Mouse (Mus musculus) hindbrain, embryonic 11.5 days (tissue): ENCODE data around the gene Ccdc24. TPM values are rescaled to one million over a fixed set of nuclear protein-coding genes. Genes with fewer than 3 reads are reported as not detected.

Experiments used
- ATAC-seq: fragments of 200-750 bp; cut with Nextera tagmentation; 2 replicates; pipeline ENCODE4 v1.8.0; 2017; ENCODE audit warnings: mild to moderate bottlenecking, moderate TSS enrichment, moderate library complexity; ENCODE audit not compliant: low FRiP score
- DNase-seq: peaks from one replicate; pipeline ENCODE4 v3.0.0-alpha.2; 2015; ENCODE audit warnings: low spot score
- H3K27ac ChIP-seq: fragments of 300-500 bp; sonication (generic); 2 replicates; pipeline ENCODE4 v1.5.1; 2014; ENCODE audit warnings: mild to moderate bottlenecking, low read depth, low read length
- H3K27me3 ChIP-seq: fragments of 300-500 bp; sonication (generic); 2 replicates; pipeline ENCODE4 v1.6.1; 2014; ENCODE audit warnings: mild to moderate bottlenecking, low read length, moderate library complexity, mixed read lengths; ENCODE audit not compliant: control insufficient read depth, insufficient read depth
- H3K36me3 ChIP-seq: fragments of 300-500 bp; sonication (generic); 2 replicates; pipeline ENCODE4 v1.6.1; 2014; ENCODE audit warnings: mild to moderate bottlenecking, low read length, moderate library complexity, mixed read lengths; ENCODE audit not compliant: control insufficient read depth, insufficient read depth
- H3K4me1 ChIP-seq: fragments of 300-500 bp; sonication (generic); replicated peaks from 2 replicates; pipeline ENCODE4 v1.6.1; 2014; ENCODE audit warnings: low read length, mixed read lengths; ENCODE audit not compliant: control insufficient read depth, insufficient read depth
- H3K4me2 ChIP-seq: fragments of 300-500 bp; sonication (generic); replicated peaks from 2 replicates; pipeline ENCODE4 v1.6.1; 2014; ENCODE audit warnings: mild to moderate bottlenecking, low read depth, low read length
- H3K4me3 ChIP-seq: fragments of 300-500 bp; sonication (generic); 2 replicates; pipeline ENCODE4 v1.5.1; 2014; ENCODE audit warnings: low read depth, low read length
- H3K9ac ChIP-seq: fragments of 300-500 bp; sonication (generic); 2 replicates; pipeline ENCODE4 v1.6.1; 2014; ENCODE audit warnings: low read depth, low read length
- H3K9me3 ChIP-seq: fragments of 300-500 bp; sonication (generic); 2 replicates; pipeline ENCODE4 v1.6.1; 2016; ENCODE audit warnings: low read length; ENCODE audit not compliant: control insufficient read depth
- WGBS: fragments of 180-500 bp; shearing (Covaris S2); extraction: QIAGEN DNeasy Blood & Tissue Kit; methylation state at CpG from one replicate; pipeline ENCODE4 v1.1.7; 2014; 5-methylcytosine and 5-hydroxymethylcytosine counted together
- polyA plus RNA-seq: library from polyadenylated mRNA; unstranded; fragments of >200 nt; fragmentation: Nextera tagmentation; extraction: Ambion mirVana; gene quantifications from 2 replicates; pipeline ENCODE4 v1.2.1, GENCODE M21; 2014

Gene Ccdc24
- polyA plus RNA-seq, 1 experiment from 2014 or later: 1.7 TPM

GRCm38 (mm10) chr4:117829260-117830123, 42.9 kb downstream of the Ccdc24 start:
- Histone ChIP-seq H3K9ac (no peak overlapping the region), H3K27me3 (peaks cover 2% of the 10 kb centered on the region; the same call in 1 of the 2 replicates), H3K4me3 (no peak overlapping the region), H3K9me3 (no peaks in the 10 kb centered on the region), H3K36me3 (no peaks in the 10 kb centered on the region), H3K4me2 (no peak overlapping the region), H3K27ac (no peak overlapping the region), H3K4me1 (no peaks in the 10 kb centered on the region; the same call in 1 of the 2 replicates)
- ATAC-seq (peak; percentile 40), DNase-seq (peak; percentile 82)
- WGBS: 9% methylated on average over 12 of the region's 12 CpGs

- no peaks in the 10 kb centered on the region for H3K9me3 ChIP-seq
- no peaks in the 10 kb centered on the region for H3K27me3 ChIP-seq
- no peak overlapping the region for H3K4me3 ChIP-seq
- H3K4me2 ChIP-seq: no peak overlapping the region
- H3K9ac ChIP-seq: no peak overlapping the region
- no peak overlapping the region for H3K27ac ChIP-seq
- DNase-seq (no peak), ATAC-seq (no peak)
- WGBS: 59% methylated on average over 8 of the region's 8 CpGs
- no peaks in the 10 kb centered on the region for H3K36me3 ChIP-seq
- no peaks in the 10 kb centered on the region; the same call in 1 of the 2 replicates for H3K4me1 ChIP-seq
These were observed 43.7 kb downstream of the Ccdc24 start for GRCm38 (mm10) chr4:117828572-117829145.

GRCm38 (mm10) chr4:117818032-117818431, 54.3 kb downstream of the Ccdc24 start:
- Histone ChIP-seq H3K27ac (no peak overlapping the region), H3K9ac (no peak overlapping the region), H3K4me3 (no peak overlapping the region), H3K4me2 (no peak overlapping the region), H3K4me1 (no peaks in the 10 kb centered on the region), H3K36me3 (no peaks in the 10 kb centered on the region), H3K27me3 (no peaks in the 10 kb centered on the region), H3K9me3 (no peaks in the 10 kb centered on the region)
- DNase-seq: no peak
- WGBS: 90% methylated on average over 10 of the region's 10 CpGs
- no peak for ATAC-seq

GRCm38 (mm10) chr4:117816776-117817175, 55.6 kb downstream of the Ccdc24 start:
- Histone ChIP-seq H3K4me1 (no peaks in the 10 kb centered on the region), H3K4me3 (no peak overlapping the region), H3K27ac (no peak overlapping the region), H3K36me3 (no peaks in the 10 kb centered on the region), H3K27me3 (no peaks in the 10 kb centered on the region), H3K9ac (no peak overlapping the region), H3K9me3 (no peaks in the 10 kb centered on the region), H3K4me2 (no peak overlapping the region)
- ATAC-seq (no peak), DNase-seq (no peak)
- 74% methylated on average over 5 of the region's 5 CpGs for WGBS

Other genes starting within 250 kb of the Ccdc24 start
- 76.1 and 82.2 TPM in 2 replicates for gene Dmap1, start 190.3 kb downstream of the Ccdc24 start, polyA plus RNA-seq
- not detected in 2 replicates for gene Gm12845, start 148.1 kb downstream of the Ccdc24 start, polyA plus RNA-seq
- not detected in 2 replicates for gene Klf17, start 106.9 kb downstream of the Ccdc24 start, polyA plus RNA-seq
- 6.2 and 7.1 TPM in 2 replicates for gene Slc6a9, start 38.1 kb downstream of the Ccdc24 start, polyA plus RNA-seq
- gene B4galt2, start 10.9 kb upstream of the Ccdc24 start, polyA plus RNA-seq: 27.3 and 27.9 TPM in 2 replicates
- 233 and 246 TPM in 2 replicates for gene Atp6v0b, start 14.8 kb upstream of the Ccdc24 start, polyA plus RNA-seq
- 21.0 and 26.8 TPM in 2 replicates for gene Dph2, start 19.5 kb upstream of the Ccdc24 start, polyA plus RNA-seq
- gene Ipo13, start 42.4 kb upstream of the Ccdc24 start, polyA plus RNA-seq: 43.8 and 54.5 TPM in 2 replicates
- gene Artn, start 57.2 kb upstream of the Ccdc24 start, polyA plus RNA-seq: 1.6 and 1.8 TPM in 2 replicates